Mouse (Mus musculus) midbrain, postnatal 0 days (tissue): ENCODE results near the gene Mei1. TPM values are rescaled to one million over a fixed set of nuclear protein-coding genes. Genes with fewer than 3 reads are reported as not detected.

Experiments
- ATAC-seq: fragments of 200-750 bp; cut with Nextera tagmentation; 2 replicates; pipeline ENCODE4 v1.8.0; 2017; ENCODE audit warnings: moderate number of reproducible peaks, mild to moderate bottlenecking, moderate TSS enrichment, moderate library complexity; ENCODE audit not compliant: low FRiP score
- DNase-seq: peaks from one replicate; pipeline ENCODE4 v3.0.0-alpha.2; 2015; ENCODE audit warnings: low spot score
- H3K27ac ChIP-seq: fragments of 300-500 bp; sonication (generic); 2 replicates; pipeline ENCODE4 v1.5.1; 2014; ENCODE audit warnings: low read depth, mild to moderate bottlenecking, low read length, mixed read lengths
- H3K27me3 ChIP-seq: fragments of 300-500 bp; sonication (generic); 2 replicates; pipeline ENCODE4 v1.6.1; 2014; ENCODE audit warnings: low read length, control low read depth, mixed read lengths; ENCODE audit not compliant: insufficient read depth
- H3K36me3 ChIP-seq: fragments of 300-500 bp; sonication (generic); 2 replicates; pipeline ENCODE4 v1.6.1; 2014; ENCODE audit warnings: low read length, control low read depth, mixed read lengths; ENCODE audit not compliant: insufficient read depth
- H3K4me1 ChIP-seq: fragments of 300-500 bp; sonication (generic); 2 replicates; pipeline ENCODE4 v1.6.1; 2014; ENCODE audit warnings: mild to moderate bottlenecking, control low read depth, antibody characterized with exemption, low read length, mixed read lengths; ENCODE audit not compliant: insufficient read depth
- H3K4me2 ChIP-seq: fragments of 300-500 bp; sonication (generic); 2 replicates; pipeline ENCODE4 v1.6.1; 2014; ENCODE audit warnings: low read depth, mild to moderate bottlenecking, low read length, mixed read lengths; ENCODE audit not compliant: poor library complexity, severe bottlenecking
- H3K4me3 ChIP-seq: fragments of 300-500 bp; sonication (generic); 2 replicates; pipeline ENCODE4 v1.5.1; 2014; ENCODE audit warnings: low read depth, mild to moderate bottlenecking, low read length, moderate library complexity
- H3K9ac ChIP-seq: fragments of 300-500 bp; sonication (generic); replicated peaks from 2 replicates; pipeline ENCODE4 v1.6.1; 2014; ENCODE audit warnings: mild to moderate bottlenecking, low read length, moderate library complexity, mixed read lengths; ENCODE audit not compliant: poor library complexity, severe bottlenecking
- H3K9me3 ChIP-seq: fragments of 300-500 bp; sonication (generic); 2 replicates; pipeline ENCODE4 v1.6.1; 2016; ENCODE audit warnings: low read length, control low read depth
- CTCF ChIP-seq: IDR thresholded peaks from 2 replicates; pipeline ENCODE4 v1.5.1; 2016; ENCODE audit warnings: antibody characterized with exemption, mild to moderate bottlenecking
- WGBS: fragments of 180-500 bp; shearing (Covaris S2); extraction: QIAGEN DNeasy Blood & Tissue Kit; methylation state at CpG from one replicate; pipeline ENCODE4 v1.1.7; 2014; 5-methylcytosine and 5-hydroxymethylcytosine counted together
- polyA plus RNA-seq: library from polyadenylated mRNA; unstranded; fragments of >200 nt; fragmentation: Nextera tagmentation; extraction: Ambion mirVana; gene quantifications from 2 replicates; pipeline ENCODE4 v1.2.1, GENCODE M21; 2015
- total RNA-seq: library from RNA; depleted of rRNA; stranded (reverse); fragments of >200 nt; gene quantifications from 2 replicates; pipeline ENCODE4 v1.2.3, GENCODE M21; 2014

Mei1 gene
- total and polyA plus RNA-seq, 2 experiments from 2014 or later, result 0.16 TPM; not detected in 1

DNA sequence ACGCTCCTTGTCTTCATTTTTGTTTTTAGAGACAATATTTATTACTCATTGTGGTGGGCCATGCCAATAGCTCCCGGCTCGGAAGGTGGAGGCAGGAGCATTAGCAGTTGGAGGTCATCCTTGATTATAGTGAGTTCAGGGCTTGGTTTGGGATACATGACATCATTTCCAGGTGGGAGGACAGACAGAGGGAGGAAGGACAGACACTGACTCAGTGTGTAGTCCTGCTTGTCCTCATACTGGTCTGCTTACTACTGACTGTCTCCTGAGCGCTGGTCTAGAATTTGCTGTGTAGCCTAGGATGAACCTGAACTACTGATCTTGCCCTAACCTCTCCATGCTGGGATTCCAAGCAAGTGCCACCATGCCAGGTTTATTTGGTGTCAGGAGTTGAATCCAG is 36.0 kb upstream of the Mei1 start, which contains the start of gene Desi1:
Gene Desi1, minus strand, starts transcription at position 101 of the 400 bp plus-strand sequence.
- no peak within 1 kb of the TSS for H3K27ac ChIP-seq
- no peaks in the 10 kb centered on the region for H3K9me3 ChIP-seq
- H3K4me2 ChIP-seq, result no peak within 1 kb of the TSS
- DNase-seq (no peak), ATAC-seq (no peak)
- H3K4me1 ChIP-seq, result no peaks in the 10 kb centered on the region
- H3K27me3 ChIP-seq, result no peaks in the 10 kb centered on the region
- no peak within 1 kb of the TSS for H3K9ac ChIP-seq
- TF ChIP-seq CTCF, result no peak
- no peak within 1 kb of the TSS for H3K4me3 ChIP-seq
- WGBS, result 96% methylated on average over 4 of the region's 4 CpGs
- peaks cover 38% of the 10 kb centered on the region for H3K36me3 ChIP-seq

- no peaks in the 10 kb centered on the region for H3K9me3 ChIP-seq
- H3K27me3 ChIP-seq, result no peaks in the 10 kb centered on the region
- no peak for ATAC-seq
- no peaks in the 10 kb centered on the region for H3K4me1 ChIP-seq
- peak; percentile 62 for TF ChIP-seq CTCF
- no peak overlapping the region for H3K4me3 ChIP-seq
- DNase-seq, result peak; percentile 59
- no peak overlapping the region for H3K27ac ChIP-seq
- no peak overlapping the region for H3K4me2 ChIP-seq
- no peak overlapping the region for H3K9ac ChIP-seq
- peaks cover 32% of the 10 kb centered on the region for H3K36me3 ChIP-seq
- WGBS, result 83% methylated on average over 12 of the region's 12 CpGs
Observed at GRCm38 (mm10) chr15:82035904-82036689, 33.7 kb upstream of the Mei1 start.

- TF ChIP-seq CTCF, result peak; percentile 88
- Histone ChIP-seq H3K4me1 (no peaks in the 10 kb centered on the region), H3K9ac (no peak overlapping the region), H3K36me3 (peaks cover 26% of the 10 kb centered on the region), H3K27me3 (no peaks in the 10 kb centered on the region), H3K27ac (no peak overlapping the region), H3K9me3 (no peaks in the 10 kb centered on the region), H3K4me3 (no peak overlapping the region), H3K4me2 (no peak overlapping the region)
- 100% methylated on average over 1 of the region's 1 CpGs for WGBS
- DNase-seq (peak; percentile 75), ATAC-seq (no peak)
Observed at GRCm38 (mm10) chr15:82040650-82041049, 29.1 kb upstream of the Mei1 start.

GRCm38 (mm10) chr15:82044166-82044784 is 25.5 kb upstream of the Mei1 start:
- H3K27ac ChIP-seq, result no peak overlapping the region
- no peaks in the 10 kb centered on the region for H3K27me3 ChIP-seq
- no peaks in the 10 kb centered on the region for H3K9me3 ChIP-seq
- TF ChIP-seq CTCF, result peak; percentile 67
- no peak overlapping the region for H3K9ac ChIP-seq
- DNase-seq (peak; percentile 37), ATAC-seq (no peak)
- WGBS, result 99% methylated on average over 7 of the region's 7 CpGs
- no peak overlapping the region for H3K4me2 ChIP-seq
- H3K4me3 ChIP-seq, result no peak overlapping the region
- peaks cover 10% of the 10 kb centered on the region for H3K36me3 ChIP-seq
- H3K4me1 ChIP-seq, result peaks cover 3% of the 10 kb centered on the region; the same call in 1 of the 2 replicates

DNA sequence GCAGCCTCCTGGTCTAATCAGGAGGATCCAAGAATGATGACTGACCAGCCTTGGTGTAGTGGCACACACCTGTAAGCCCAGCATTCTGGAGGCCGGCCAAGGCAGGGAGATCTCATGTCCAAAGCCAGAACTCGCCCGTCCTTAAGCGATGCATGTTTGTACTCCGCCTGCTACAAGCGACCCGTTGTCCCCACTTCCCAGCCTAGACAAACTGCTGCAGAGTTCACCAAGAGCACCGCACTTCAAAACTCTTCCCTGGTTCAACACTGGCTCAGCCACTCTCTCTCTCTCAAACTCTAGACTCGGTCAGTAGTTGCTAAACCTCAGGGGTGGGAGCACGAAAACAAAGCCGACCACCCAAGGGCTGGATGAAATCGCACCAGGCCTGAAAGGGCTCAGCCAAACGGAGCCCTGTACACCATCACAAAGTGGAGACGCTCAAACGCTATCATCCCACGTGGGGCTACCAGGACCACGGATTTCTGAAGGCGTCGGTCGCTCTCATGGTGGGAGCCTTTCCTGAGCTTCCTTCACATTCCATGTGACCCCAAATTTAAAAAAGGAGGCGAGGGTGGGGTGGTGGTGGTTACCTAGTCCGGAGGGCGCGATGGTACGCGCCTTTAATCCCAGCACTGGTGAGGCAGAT is 23.4 kb upstream of the Mei1 start:
- no peak for ATAC-seq
- Histone ChIP-seq H3K9ac (peak overlapping the region; percentile 84), H3K27me3 (no peaks in the 10 kb centered on the region), H3K9me3 (no peaks in the 10 kb centered on the region), H3K4me1 (peaks cover 3% of the 10 kb centered on the region; the same call in 1 of the 2 replicates), H3K27ac (peak overlapping the region; percentile 85; the same call in 1 of the 2 replicates), H3K36me3 (no peaks in the 10 kb centered on the region), H3K4me3 (peak overlapping the region; percentile 99), H3K4me2 (peak overlapping the region; percentile 92)
- TF ChIP-seq CTCF, result no peak
- WGBS, result 5% methylated on average over 26 of the region's 26 CpGs
- DNase-seq, result no peak
